Mouse (Mus musculus) large intestine, adult 2 months (tissue): ENCODE results near the gene Prkce. TPM values are rescaled to one million over a fixed set of nuclear protein-coding genes. Genes with fewer than 3 reads are reported as not detected.

Experiments
- DNase-seq: peaks from one replicate; pipeline ENCODE4 v3.0.0-alpha.2; 2012; ENCODE audit warnings: low read depth, low spot score
- WGBS: fragments of 180-500 bp; shearing (Covaris S2); methylation state at CpG from one replicate; pipeline ENCODE4 v1.1.7; 2018; 5-methylcytosine and 5-hydroxymethylcytosine counted together
- polyA plus RNA-seq: library from polyadenylated mRNA; depleted of rRNA; stranded (reverse); fragments of >200 nt; gene quantifications from 2 replicates; pipeline ENCODE4 v1.2.3, GENCODE M21; 2012; rRNA removed

Gene Prkce
- 3.3 and 4.5 TPM in 2 replicates for polyA plus RNA-seq

GRCm38 (mm10) chr17:86167320-86168230 lies at the start of gene Prkce:
Gene Prkce, plus strand, starts transcription at chr17:86167785.
- no peak for DNase-seq
- WGBS, result under 1% methylated on average over 114 of the region's 115 CpGs

GRCm38 (mm10) chr17:86123146-86123545 lies 44.4 kb upstream of the Prkce start:
- 92% methylated on average over 3 of the region's 3 CpGs for WGBS
- DNase-seq, result no peak

- DNase-seq, result no peak
- WGBS, result 85% methylated on average over 5 of the region's 5 CpGs
Observed at GRCm38 (mm10) chr17:86125908-86126307, 41.7 kb upstream of the Prkce start.

DNA sequence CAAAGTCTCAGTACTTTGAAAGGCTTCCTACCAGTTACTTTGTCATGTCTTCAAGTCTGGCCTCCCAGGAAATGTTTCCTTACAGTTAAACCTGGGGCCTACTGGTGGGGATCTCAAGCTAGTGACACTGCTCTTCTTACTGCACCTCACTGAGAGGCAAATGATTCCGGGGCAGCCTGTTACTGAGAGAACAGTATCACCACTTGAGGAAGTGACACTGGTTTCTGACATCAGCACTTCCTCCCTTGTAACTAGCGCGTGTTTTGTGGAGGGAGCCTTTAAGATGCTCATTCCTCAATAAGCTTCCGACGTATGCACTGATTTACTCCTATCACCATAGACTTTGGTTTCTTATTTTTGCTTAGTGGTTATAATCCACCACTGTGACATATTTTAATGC lies 39.4 kb upstream of the Prkce start:
- WGBS, result 89% methylated on average over 5 of the region's 5 CpGs
- no peak for DNase-seq

DNA sequence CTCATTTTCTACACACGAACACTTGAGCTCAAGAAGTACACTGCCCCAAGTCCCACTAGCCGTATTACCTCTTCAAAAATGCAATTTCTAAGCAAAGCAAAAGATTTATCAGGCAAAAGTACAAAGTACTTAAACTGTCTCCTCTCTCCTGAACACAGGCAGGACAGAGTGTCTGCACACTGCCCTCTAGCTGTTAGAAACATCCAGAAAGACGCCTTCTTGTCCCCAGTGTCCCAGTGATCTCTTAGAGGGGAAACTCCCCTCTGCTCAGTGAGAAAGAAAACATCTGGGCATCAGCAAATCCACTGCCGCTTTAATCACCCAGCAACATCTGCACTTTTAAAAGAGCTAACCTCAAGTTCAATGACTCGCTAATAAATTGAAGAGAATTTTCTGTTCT lies 35.1 kb upstream of the Prkce start:
- DNase-seq, result no peak
- 71% methylated on average over 5 of the region's 5 CpGs for WGBS

DNA sequence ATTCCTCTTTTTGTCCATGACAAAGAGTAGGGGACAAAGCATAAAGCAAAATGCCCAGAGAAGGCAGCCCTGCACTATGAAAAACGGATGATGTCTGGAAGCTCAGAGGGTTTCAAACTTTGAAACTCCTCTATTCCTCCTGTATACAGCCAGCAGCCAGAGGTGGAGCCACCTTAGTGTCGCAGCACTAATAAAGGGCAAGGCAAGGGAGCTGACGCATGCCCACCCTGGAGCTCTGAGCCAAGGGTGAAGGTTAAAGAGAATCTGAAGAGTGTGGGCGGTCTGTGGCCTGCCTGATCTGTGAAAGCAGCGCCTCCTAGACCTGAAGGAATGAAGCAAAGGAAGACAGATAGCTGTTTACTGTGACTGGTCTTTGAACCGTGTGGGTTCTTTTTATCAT lies 33.1 kb upstream of the Prkce start:
- WGBS, result 85% methylated on average over 6 of the region's 6 CpGs
- no peak for DNase-seq

DNA sequence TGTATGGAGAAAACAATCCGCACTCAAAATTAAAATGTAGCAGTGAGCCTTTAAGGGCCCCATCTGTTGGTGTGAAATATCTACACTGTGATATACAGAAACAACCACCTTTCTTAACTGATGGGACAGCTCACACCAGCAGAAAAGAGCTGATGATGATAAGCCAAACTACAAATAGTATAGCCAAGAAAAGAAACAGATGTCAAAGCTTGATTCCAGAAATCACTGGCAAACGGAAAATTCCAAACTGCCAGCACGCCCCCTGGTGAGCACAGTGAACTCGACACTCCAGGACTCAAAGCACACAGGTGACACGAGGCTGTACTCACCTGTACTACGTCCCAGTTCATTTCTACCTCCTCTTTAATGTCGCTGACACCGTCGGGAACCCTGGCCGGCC lies 31.8 kb upstream of the Prkce start:
- DNase-seq, result no peak
- whole genome bisulfite sequencing, result 80% methylated on average over 10 of the region's 10 CpGs

DNA sequence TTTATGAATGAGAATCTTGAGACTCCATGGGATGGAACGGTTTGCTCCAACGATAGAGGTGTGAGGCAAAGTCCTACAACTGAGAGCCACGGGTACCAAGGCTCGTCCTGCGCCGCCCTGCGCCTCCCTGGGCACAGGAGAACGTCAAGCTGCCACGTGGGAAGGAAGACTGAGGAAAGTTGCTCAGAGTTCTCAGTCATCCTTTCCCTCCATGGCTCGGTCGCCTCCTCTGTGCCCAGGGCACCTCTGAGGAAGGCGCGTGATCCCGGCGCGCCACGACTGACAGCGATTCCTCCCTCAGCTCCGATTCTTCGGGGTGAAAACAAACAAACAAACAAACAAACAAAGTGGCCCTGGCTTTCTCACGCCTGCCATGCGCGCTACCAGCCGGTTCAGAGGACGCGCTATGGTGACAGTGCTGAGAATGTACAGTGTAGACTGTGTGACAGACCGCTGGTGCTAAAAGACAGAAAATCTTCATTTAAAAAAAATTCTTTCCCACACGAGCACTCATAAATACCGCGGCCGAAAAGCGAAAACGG lies 23.0 kb upstream of the Prkce start:
- under 1% methylated on average over 33 of the region's 33 CpGs for WGBS

DNA sequence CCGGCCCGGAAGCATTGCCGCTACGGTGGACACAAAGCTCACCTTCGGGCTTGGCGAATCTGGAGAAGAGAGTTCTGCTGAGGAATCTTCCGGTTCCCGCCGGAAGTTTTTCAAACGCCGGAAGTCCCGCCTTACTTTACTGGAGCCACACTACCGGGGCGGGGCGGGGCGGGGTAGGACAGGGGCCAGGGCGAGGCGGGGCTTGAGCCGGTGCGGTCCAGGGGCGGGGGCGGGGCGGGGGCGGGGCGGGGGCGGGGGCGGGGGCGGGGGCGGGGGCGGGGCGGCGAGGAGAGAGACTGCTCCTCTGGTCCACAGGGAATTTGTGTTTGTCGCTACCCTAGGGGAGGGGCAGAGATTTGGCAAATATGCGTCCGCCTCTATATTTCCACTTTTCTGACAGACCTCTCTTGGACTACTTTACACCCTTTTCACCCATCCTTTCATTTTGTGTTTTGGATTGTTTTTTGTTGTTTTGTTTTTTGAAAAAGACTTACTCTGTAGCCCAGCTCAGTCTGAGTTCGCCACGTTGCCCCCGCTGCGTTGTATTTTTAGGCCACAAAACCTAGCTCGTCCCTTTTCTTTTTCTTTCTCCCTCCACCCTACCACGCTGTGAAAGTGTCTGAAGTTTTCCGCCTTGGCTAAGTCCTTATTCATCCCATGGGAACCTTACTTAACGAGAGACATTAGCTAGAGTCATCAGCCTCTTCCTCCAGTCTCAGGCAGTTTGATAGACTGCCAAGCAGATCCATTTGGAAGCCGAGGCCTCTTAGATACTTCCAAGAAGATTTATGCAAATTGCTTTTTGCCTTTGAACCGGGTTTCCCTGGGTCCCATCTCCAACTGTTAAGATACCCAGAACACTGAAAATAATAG lies 22.3 kb upstream of the Prkce start, which contains the start of gene Srbd1:
Gene Srbd1 (minus strand): TSS at position 97 of the 873 bp plus-strand sequence.
- WGBS, result 2% methylated on average over 38 of the region's 45 CpGs
- DNase-seq, result peak; percentile 85

More for the DNA sequence above, 23.0 kb upstream of the Prkce start:
- no peak for DNase-seq

- 90% methylated on average over 1 of the region's 1 CpGs for WGBS
- DNase-seq, result no peak
Observed at GRCm38 (mm10) chr17:86149726-86150125, 17.9 kb upstream of the Prkce start.

- DNase-seq, result peak; percentile 69
- 13% methylated on average over 5 of the region's 5 CpGs for WGBS
Observed at GRCm38 (mm10) chr17:86150867-86151348, 16.7 kb upstream of the Prkce start.

GRCm38 (mm10) chr17:86156999-86157398 lies 10.6 kb upstream of the Prkce start:
- 75% methylated on average over 6 of the region's 6 CpGs for WGBS
- no peak for DNase-seq

GRCm38 (mm10) chr17:86162672-86163071 lies 4.9 kb upstream of the Prkce start:
- DNase-seq, result no peak
- 45% methylated on average over 15 of the region's 15 CpGs for WGBS

- 38% methylated on average over 7 of the region's 7 CpGs for WGBS
- no peak for DNase-seq
Observed at GRCm38 (mm10) chr17:86164416-86164815, 3.2 kb upstream of the Prkce start.

DNA sequence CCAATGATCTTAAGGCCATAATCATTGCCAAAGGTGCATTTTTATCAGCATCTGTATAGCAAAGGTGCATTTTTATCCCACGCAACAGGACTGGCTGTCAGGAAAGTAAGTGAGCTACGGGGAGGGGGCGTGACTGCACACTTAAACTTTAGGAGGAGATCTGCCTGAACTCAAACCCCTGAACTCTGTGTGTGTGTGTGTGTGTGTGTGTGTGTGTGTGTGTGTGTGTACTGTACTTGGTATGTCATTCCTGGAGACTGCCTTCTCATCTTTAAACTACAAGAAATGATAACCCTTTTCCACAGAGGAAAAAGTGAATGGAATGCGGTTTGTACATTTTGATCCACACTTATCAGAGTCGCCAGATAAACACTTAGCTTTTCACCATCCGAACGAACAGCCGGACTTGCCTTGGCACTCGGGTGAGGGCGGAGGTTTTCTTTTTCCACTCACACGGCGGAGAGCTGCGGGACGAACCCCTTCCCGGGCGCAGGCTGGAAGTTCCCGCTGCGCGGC lies 1.5 kb upstream of the Prkce start:
- 5% methylated on average over 19 of the region's 19 CpGs for WGBS
- no peak for DNase-seq

DNA sequence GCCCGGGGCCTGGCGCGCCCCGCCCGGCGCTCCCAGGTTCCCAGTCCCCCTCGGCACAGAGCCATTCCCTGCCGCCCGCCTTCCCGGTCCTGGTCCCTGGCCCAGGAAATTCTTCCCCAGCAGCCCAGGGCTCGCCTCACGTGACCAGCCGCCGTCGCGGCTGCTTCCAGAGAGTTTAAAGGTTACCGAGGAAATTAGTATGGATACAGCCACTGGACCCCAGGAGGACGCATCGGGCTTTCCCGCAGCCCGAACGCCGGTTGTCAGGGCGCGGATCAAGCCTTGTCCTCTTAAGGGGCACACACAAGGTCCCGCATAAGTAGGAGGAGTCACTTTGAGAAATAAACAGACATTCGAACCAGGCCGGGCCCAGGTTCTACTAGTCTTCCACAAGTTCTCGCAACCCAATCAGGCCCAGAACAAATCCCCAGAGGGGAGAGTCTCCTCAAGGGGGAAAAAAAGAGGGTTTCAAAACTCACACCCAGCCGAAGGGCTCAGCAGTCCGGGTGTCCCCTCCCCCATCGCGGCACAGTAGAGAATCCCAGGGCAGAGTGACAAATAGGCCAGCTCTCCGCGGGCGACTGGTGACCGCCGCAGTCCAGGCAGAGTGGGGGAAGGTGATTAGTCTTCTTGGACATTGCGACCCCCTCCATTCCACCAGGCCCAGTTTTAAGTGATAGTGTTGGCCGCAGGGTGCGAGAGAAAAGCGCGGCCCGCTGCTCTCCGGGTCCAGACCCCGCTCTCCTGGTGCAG lies 842 bp upstream of the Prkce start:
- no peak for DNase-seq
- WGBS, result under 1% methylated on average over 46 of the region's 46 CpGs

DNA sequence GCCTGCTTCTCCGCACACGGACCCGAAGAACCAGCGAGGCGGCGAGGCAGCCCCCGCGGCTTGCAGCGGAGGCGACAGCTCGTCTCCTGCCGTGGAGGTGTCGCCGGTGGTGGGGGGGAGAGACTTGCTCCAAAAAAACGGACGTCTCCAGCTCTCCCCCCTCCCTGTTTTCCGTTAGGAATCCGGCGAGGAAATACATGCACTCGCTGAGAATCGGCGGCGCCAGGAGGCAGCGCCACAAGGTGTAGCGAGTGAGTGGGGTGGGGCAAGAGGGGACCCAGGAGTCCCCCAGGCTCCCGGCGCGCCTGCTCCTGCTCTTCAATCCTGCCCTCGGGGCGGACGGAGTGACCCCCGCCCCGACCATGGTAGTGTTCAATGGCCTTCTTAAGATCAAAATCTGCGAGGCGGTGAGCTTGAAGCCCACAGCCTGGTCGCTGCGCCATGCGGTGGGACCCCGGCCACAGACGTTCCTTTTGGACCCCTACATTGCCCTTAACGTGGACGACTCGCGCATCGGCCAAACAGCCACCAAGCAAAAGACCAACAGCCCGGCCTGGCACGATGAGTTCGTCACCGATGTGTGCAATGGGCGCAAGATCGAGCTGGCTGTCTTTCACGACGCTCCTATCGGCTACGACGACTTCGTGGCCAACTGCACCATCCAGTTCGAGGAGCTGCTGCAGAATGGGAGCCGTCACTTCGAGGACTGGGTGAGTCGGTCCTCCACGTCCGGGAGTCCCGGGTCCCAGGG lies 821 bp downstream of the Prkce start:
- WGBS, result under 1% methylated on average over 64 of the region's 64 CpGs

DNA sequence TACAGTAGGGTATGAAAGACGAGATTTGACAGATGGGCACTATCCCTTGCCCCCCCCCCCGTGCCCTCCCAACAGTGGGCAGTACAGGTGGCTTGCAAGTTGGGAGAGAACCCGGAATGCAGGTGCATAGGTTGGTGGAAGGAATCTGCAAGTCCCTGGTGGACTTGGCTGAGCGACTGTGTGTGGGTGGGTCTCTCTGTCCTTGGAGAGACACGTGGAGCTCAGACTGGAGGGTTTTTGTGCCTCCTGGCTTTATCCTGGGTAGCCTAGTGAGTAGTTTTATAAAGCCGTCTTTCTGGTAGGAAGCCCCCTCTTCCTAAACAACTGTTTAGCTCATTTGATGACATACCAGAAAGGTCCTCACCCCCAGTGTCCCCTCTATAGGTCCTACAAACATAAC lies 1.5 kb downstream of the Prkce start:
- WGBS, result 24% methylated on average over 6 of the region's 6 CpGs
- no peak for DNase-seq

More for the DNA sequence above, 821 bp downstream of the Prkce start:
- DNase-seq, result no peak
